Mouse (Mus musculus) B cell, adult 67 days (primary cell): Measurements from ENCODE around the gene Olfr1141. TPM values are rescaled to one million over a fixed set of nuclear protein-coding genes. Genes with fewer than 3 reads are reported as not detected.

Source experiments
- total RNA-seq, 2 experiments: library from RNA; stranded (reverse); gene quantifications; 4 replicates each; pipeline ENCODE4 v1.2.4; 2023

Olfr1141 gene
- total RNA-seq: not detected

DNA sequence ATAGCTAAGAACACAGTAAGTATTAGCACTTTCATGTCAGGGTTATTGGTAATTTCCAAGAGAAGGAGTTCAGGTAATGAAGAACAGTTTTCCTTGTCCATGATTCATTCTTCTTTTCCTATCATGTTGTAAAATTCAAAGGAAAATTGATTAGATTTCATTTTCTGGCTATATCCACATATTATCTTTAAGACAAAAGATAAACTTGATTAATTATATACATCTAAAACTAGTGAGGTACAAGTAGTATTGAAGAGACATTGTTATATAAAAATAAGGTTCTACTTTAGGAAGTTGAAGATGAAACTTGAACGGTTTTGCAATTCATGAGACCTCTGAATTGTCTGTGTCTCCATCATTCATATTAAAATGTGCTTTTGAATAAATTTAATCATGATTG lies at the start of gene Olfr1141:
Gene Olfr1141, minus strand, starts transcription at position 101 of the 400 bp plus-strand sequence.

DNA sequence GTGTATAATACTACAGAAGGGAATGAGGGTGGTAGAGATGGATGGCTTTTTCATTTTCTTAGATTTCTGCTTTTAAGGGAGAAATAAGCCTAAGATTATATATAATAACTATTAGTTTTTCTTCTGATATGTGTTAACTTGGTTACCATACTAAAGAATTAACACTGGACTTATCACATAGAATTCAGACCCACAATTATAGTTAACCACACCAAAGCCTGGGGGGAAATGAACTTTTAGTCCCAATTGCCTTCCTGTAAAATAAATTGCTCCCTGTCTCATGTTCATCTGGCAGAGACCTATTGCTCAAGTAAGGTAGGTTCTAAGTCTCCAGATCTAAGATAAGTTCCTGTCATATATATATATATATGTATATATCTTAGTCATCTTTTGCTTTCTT lies 46.5 kb upstream of the Olfr1141 start, which contains the start of gene Olfr1143:
Gene Olfr1143, plus strand, starts transcription at position 301 of the 400 bp plus-strand sequence.

DNA sequence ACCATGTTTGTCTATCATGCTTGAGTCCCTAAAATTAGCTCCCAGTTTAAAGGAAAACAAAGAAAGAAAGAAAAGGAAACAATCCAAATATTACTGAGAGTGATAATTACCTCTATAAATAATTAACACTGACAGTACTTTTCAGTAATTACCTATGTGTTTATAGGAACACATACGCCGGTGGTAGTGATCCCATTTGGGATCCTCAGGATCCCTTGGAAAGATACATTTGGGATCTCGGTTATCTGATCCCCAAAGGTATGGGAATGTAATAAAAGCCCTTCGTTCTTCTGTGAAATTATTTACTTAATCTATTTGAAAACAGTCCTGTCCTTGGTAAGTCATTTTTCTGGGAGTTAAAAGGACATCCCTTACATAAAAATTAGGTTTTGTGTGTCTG lies 25.4 kb upstream of the Olfr1141 start, which contains the start of gene Olfr152:
Gene Olfr152, plus strand, starts transcription at position 301 of the 400 bp plus-strand sequence.

DNA sequence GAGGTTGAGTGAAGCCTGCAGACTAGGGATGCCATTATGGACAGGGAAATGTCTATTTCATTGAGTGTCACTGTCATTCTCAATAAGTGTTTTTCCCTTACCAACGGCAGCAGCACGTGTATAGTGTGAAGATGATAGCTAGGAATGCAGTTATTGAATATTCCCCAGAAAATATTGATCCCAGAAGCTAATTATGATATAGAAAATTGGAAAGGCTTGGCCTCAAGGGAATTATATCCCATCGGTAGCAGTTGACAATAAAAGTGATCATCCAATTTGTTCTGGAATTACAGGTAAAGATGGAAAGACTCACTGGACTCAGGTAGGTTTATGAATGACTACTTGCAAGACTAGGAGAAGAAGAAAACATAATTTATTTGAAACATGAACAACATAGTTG lies 10.3 kb downstream of the Olfr1141 start, which contains the start of gene Olfr1140:
Gene Olfr1140, plus strand, starts transcription at position 301 of the 400 bp plus-strand sequence.

DNA sequence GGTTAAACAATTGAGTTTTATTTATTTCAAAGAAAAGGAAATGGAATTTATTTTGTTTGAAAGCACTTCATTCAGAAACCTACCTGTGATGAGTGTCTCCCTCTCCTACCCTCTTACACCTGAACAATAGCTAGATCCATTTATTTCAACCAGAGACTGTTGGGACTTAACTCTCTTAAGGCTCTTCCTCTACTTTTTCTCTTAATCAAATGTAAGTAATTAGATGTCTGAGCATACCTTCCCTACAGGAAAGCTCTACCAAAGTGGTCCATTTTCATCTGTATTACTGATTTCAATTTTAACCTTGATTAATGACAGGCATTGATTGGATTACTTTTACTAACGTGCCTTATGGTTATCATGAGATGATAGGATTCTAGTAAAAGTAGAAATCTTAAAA lies 13.9 kb downstream of the Olfr1141 start, which contains the start of gene Olfr1138:
Gene Olfr1138, minus strand, starts transcription at position 101 of the 400 bp plus-strand sequence.

DNA sequence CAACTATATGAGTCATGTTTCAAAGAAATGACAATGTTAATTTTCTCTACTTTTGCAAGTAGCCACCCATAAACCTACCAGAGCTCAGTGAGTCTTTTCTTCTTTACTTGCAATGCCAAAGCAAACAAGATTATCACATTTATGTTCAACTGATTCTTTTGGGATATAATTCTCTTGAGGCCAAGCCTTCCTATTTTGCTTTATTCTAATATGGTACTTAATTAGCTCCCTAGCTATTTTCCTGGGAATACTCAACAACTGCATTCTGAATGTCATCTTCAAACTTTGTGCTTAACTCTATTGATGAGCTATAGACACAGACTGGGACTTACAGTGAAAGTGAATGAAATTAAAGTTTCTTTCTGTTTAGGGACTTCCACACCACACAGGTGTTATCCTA lies 40.7 kb downstream of the Olfr1141 start, which contains the start of gene Olfr1137:
Gene Olfr1137, minus strand, starts transcription at position 101 of the 400 bp plus-strand sequence.

Other genes with a start within 250 kb of the Olfr1141 start
- not detected for gene Pramel6, start 247.4 kb downstream of the Olfr1141 start, total RNA-seq
- gene Olfr153, start 222.2 kb downstream of the Olfr1141 start, total RNA-seq: not detected
- gene Olfr1128, start 208.4 kb downstream of the Olfr1141 start, total RNA-seq: not detected
- not detected for gene Olfr1129, start 180.1 kb downstream of the Olfr1141 start, total RNA-seq
- gene Olfr1130, start 147.8 kb downstream of the Olfr1141 start, total RNA-seq: not detected
- gene Olfr1131, start 126.9 kb downstream of the Olfr1141 start, total RNA-seq: not detected
- gene Olfr1132, start 116.5 kb downstream of the Olfr1141 start, total RNA-seq: not detected
- gene Olfr1133, start 106.6 kb downstream of the Olfr1141 start, total RNA-seq: not detected
- not detected for gene Olfr1134, start 95.5 kb downstream of the Olfr1141 start, total RNA-seq
- not detected for gene Olfr1135, start 80.3 kb downstream of the Olfr1141 start, total RNA-seq
- not detected for gene Olfr1136, start 60.0 kb downstream of the Olfr1141 start, total RNA-seq
- not detected for gene Olfr1137, start 40.8 kb downstream of the Olfr1141 start, total RNA-seq
- not detected for gene Olfr1138, start 14.0 kb downstream of the Olfr1141 start, total RNA-seq
- not detected for gene Olfr1140, start 10.2 kb downstream of the Olfr1141 start, total RNA-seq
- not detected for gene Olfr152, start 25.5 kb upstream of the Olfr1141 start, total RNA-seq
- gene Olfr1143, start 46.6 kb upstream of the Olfr1141 start, total RNA-seq: not detected
- gene Olfr1145, start 55.8 kb upstream of the Olfr1141 start, total RNA-seq: not detected
- not detected for gene Olfr1148, start 76.5 kb upstream of the Olfr1141 start, total RNA-seq
- not detected for gene Olfr1150-ps1, start 90.0 kb upstream of the Olfr1141 start, total RNA-seq
- not detected for gene Olfr1151, start 101.9 kb upstream of the Olfr1141 start, total RNA-seq
- not detected for gene Olfr1152, start 112.5 kb upstream of the Olfr1141 start, total RNA-seq
- not detected for gene Olfr1153, start 141.0 kb upstream of the Olfr1141 start, total RNA-seq
- not detected for gene Olfr1154, start 151.2 kb upstream of the Olfr1141 start, total RNA-seq
- not detected for gene Olfr1155, start 191.1 kb upstream of the Olfr1141 start, total RNA-seq
- gene Olfr1156, start 199.1 kb upstream of the Olfr1141 start, total RNA-seq: not detected
- not detected for gene Olfr1157, start 214.3 kb upstream of the Olfr1141 start, total RNA-seq
- not detected for gene Olfr74, start 220.7 kb upstream of the Olfr1141 start, total RNA-seq
- not detected for gene Olfr1158, start 236.1 kb upstream of the Olfr1141 start, total RNA-seq